In genomic region chr13:23744421-23745380, GRCm38 (mm10) we compare ENCODE assay signal across 8 mouse cellular contexts. TPM values are rescaled to one million over a fixed set of nuclear protein-coding genes. Genes with fewer than 3 reads are reported as not detected.
A peak's percentile ranks its signal among the peaks of the same experiment; 100 is the strongest.
DNase-seq lines count a peak whose midpoint lies in the region; ATAC-seq and TF ChIP-seq lines count a peak whose summit lies in the region.

No protein-coding gene starts in this region.

- H3K4me1 ChIP-seq in G1E (ENCODE audit: insufficient read depth, low read depth, low read length), result peaks cover 40% of the 10 kb centered on the region
- peaks cover 19% of the 10 kb centered on the region for H3K4me1 ChIP-seq in forebrain, embryonic 16.5 days (replicated peaks; ENCODE audit: control insufficient read depth, insufficient read depth, low read length)
- peaks cover 33% of the 10 kb centered on the region for H3K4me1 ChIP-seq in liver, embryonic 16.5 days (ENCODE audit: control insufficient read depth, low read depth, low read length)

- TF ChIP-seq CTCF in gastrocnemius, adult 2 months (IDR thresholded peaks at IDR 0.05), result no peak
- no peak for TF ChIP-seq CTCF in G1E (IDR thresholded peaks at IDR 0.05; ENCODE audit: low read depth, low read length)

- no peaks in the 10 kb centered on the region for H3K9me3 ChIP-seq in G1E (replicated peaks)
- H3K9me3 ChIP-seq in forebrain, embryonic 16.5 days (ENCODE audit: control insufficient read depth, low read length), result no peaks in the 10 kb centered on the region
- H3K9me3 ChIP-seq in liver, embryonic 16.5 days (replicated peaks; ENCODE audit: control insufficient read depth, low read length), result no peaks in the 10 kb centered on the region

- DNase-seq in gastrocnemius, adult 2 months, result no peak
- DNase-seq in gastrocnemius, postnatal 4 days (ENCODE audit: low spot score in 2 of 2), result no peak
- DNase-seq in G1E (ENCODE audit: low spot score), result no peak
- no peak for DNase-seq in cerebellum, adult 11 months
- DNase-seq in frontal cortex, postnatal 14 days (ENCODE audit: low spot score in 2 of 2), result no peak
- DNase-seq in left cerebral cortex, postnatal 4 days, result no peak

- H3K4me2 ChIP-seq in forebrain, embryonic 16.5 days (ENCODE audit: low read length), result peak overlapping the region; percentile 84
- H3K4me2 ChIP-seq in liver, embryonic 16.5 days (ENCODE audit: low read depth, low read length), result peak overlapping the region; percentile 76

- under 1% methylated on average over 18 of the region's 36 CpGs for WGBS in forebrain, embryonic 16.5 days
- 2% methylated on average over 13 of the region's 36 CpGs for WGBS in liver, embryonic 16.5 days (ENCODE audit: insufficient replicate concordance)

- peak overlapping the region; percentile 70 for H3K4me3 ChIP-seq in gastrocnemius, adult 2 months
- H3K4me3 ChIP-seq in G1E (ENCODE audit: low read depth, low read length), result peak overlapping the region; percentile 65; the same call in 1 of the 2 replicates
- peak overlapping the region; percentile 22 for H3K4me3 ChIP-seq in forebrain, embryonic 16.5 days (replicated peaks; ENCODE audit: low read length)
- H3K4me3 ChIP-seq in liver, embryonic 16.5 days (ENCODE audit: low read depth, low read length), result peak overlapping the region; percentile 66

- no peak overlapping the region for H3K9ac ChIP-seq in forebrain, embryonic 16.5 days (replicated peaks; ENCODE audit: low read depth, low read length)
- peak overlapping the region; percentile 86 for H3K9ac ChIP-seq in liver, embryonic 16.5 days (ENCODE audit: low read depth, low read length)

- no peaks in the 10 kb centered on the region for H3K36me3 ChIP-seq in G1E (replicated peaks)
- H3K36me3 ChIP-seq in forebrain, embryonic 16.5 days (ENCODE audit: control insufficient read depth, insufficient read depth), result no peaks in the 10 kb centered on the region
- no peaks in the 10 kb centered on the region for H3K36me3 ChIP-seq in liver, embryonic 16.5 days (ENCODE audit: control insufficient read depth, insufficient read depth)

- no peak for ATAC-seq in G1E (ENCODE audit: extremely low read depth, insufficient number of reproducible peaks, low FRiP score, poor library complexity, severe bottlenecking)
- ATAC-seq in forebrain, embryonic 16.5 days, result no peak
- no peak; the same call in 1 of the 2 replicates for ATAC-seq in liver, embryonic 16.5 days (ENCODE audit: low read depth)

- no peaks in the 10 kb centered on the region for H3K27me3 ChIP-seq in G1E (ENCODE audit: insufficient read depth, low read length)
- no peaks in the 10 kb centered on the region for H3K27me3 ChIP-seq in forebrain, embryonic 16.5 days (replicated peaks; ENCODE audit: control insufficient read depth, insufficient read depth, low read length)
- no peaks in the 10 kb centered on the region for H3K27me3 ChIP-seq in liver, embryonic 16.5 days (ENCODE audit: control insufficient read depth, insufficient read depth, low read depth, low read length)

- intact Hi-C loops in gastrocnemius, adult 2 months (cut with DNase I), result loop anchor here (5.0 kb wide), 2 partner anchors 162 to 1702 kb away; partner anchors contain the start of genes Hist1h2ag, Hist1h2bj, Hist1h4d and Hist1h4i
- intact Hi-C loops in left cerebral cortex, postnatal 4 days (cut with DNase I), result no loop called here

- no peak overlapping the region for H3K27ac ChIP-seq in gastrocnemius, adult 2 months
- no peak overlapping the region for H3K27ac ChIP-seq in forebrain, embryonic 16.5 days (ENCODE audit: low read length)
- H3K27ac ChIP-seq in liver, embryonic 16.5 days (ENCODE audit: low read length), result peak overlapping the region; percentile 100

RNA-seq across cellular contexts. Expression of gene Hist1h3c, which starts 0.7 kb away (rescaled TPM):
- total RNA-seq in gastrocnemius, adult 2 months (2021), result not detected
- total RNA-seq in gastrocnemius, postnatal 4 days (2021), result 100 to 1,000 TPM; 162 to 207 TPM
- total RNA-seq in G1E (2014; fragmentation: Nextera tagmentation) (759 and 936 TPM in 2 replicates), G1E (2017) (437 and 629 TPM in 2 replicates)
- 8.6 and 19.8 TPM in 2 replicates for polyA plus RNA-seq in G1E (2012)
- 1.6 and 2.0 TPM in 2 replicates for polyA plus RNA-seq in forebrain, embryonic 16.5 days (2015; fragmentation: Nextera tagmentation; extraction: Ambion mirVana)
- polyA plus RNA-seq in liver, embryonic 16.5 days (2015; fragmentation: Nextera tagmentation; extraction: Ambion mirVana), result 4.4 and 7.4 TPM in 2 replicates
- 10 to 100 TPM; 39.8 to 41.0 TPM for total RNA-seq in left cerebral cortex, postnatal 4 days (2021)

RNA-seq across cellular contexts. Expression of gene Hist1h2bb, which starts 1.8 kb away (rescaled TPM):
- 1 to 10 TPM; 1.1 to 2.3 TPM for total RNA-seq in gastrocnemius, adult 2 months (2021)
- total RNA-seq in gastrocnemius, postnatal 4 days (2021), result 100 to 1,000 TPM; 215 to 270 TPM
- total RNA-seq in G1E (2014; fragmentation: Nextera tagmentation), result 444 and 466 TPM in 2 replicates
- total RNA-seq in G1E (2017), result 1,704 and 1,978 TPM in 2 replicates
- 4.3 and 32.5 TPM in 2 replicates for polyA plus RNA-seq in G1E (2012)
- 0.86 and 0.95 TPM in 2 replicates for polyA plus RNA-seq in forebrain, embryonic 16.5 days (2015; fragmentation: Nextera tagmentation; extraction: Ambion mirVana)
- 3.2 and 6.3 TPM in 2 replicates for polyA plus RNA-seq in liver, embryonic 16.5 days (2015; fragmentation: Nextera tagmentation; extraction: Ambion mirVana)
- total RNA-seq in left cerebral cortex, postnatal 4 days (2021), result 10 to 100 TPM; 62.4 to 81.1 TPM

RNA-seq across cellular contexts. Expression of gene Hist1h1c, which starts 6.1 kb away (rescaled TPM):
- total RNA-seq in gastrocnemius, adult 2 months (2021), result 100 to 1,000 TPM; 135 to 164 TPM
- total RNA-seq in gastrocnemius, postnatal 4 days (2021), result 100 to 1,000 TPM; 462 to 585 TPM
- total RNA-seq in G1E (2014; fragmentation: Nextera tagmentation) (471 and 514 TPM in 2 replicates), G1E (2017) (589 and 623 TPM in 2 replicates)
- 10.5 and 25.6 TPM in 2 replicates for polyA plus RNA-seq in G1E (2012)
- 16.7 and 22.7 TPM in 2 replicates for polyA plus RNA-seq in forebrain, embryonic 16.5 days (2015; fragmentation: Nextera tagmentation; extraction: Ambion mirVana)
- 99.6 and 112 TPM in 2 replicates for polyA plus RNA-seq in liver, embryonic 16.5 days (2015; fragmentation: Nextera tagmentation; extraction: Ambion mirVana)
- total RNA-seq in left cerebral cortex, postnatal 4 days (2021), result 100 to 1,000 TPM; 154 to 166 TPM

RNA-seq across cellular contexts. Expression of gene Hist1h2ab, which starts 6.2 kb away (rescaled TPM):
- total RNA-seq in gastrocnemius, adult 2 months (2021), result 1 to 10 TPM in 1 of 2 experiments, not detected in 1; 1.9 TPM
- 100 to 1,000 TPM; 390 to 456 TPM for total RNA-seq in gastrocnemius, postnatal 4 days (2021)
- total RNA-seq in G1E (2014; fragmentation: Nextera tagmentation), result 535 and 541 TPM in 2 replicates
- 1,062 and 1,423 TPM in 2 replicates for total RNA-seq in G1E (2017)
- polyA plus RNA-seq in G1E (2012), result 24.2 and 62.4 TPM in 2 replicates
- polyA plus RNA-seq in forebrain, embryonic 16.5 days (2015; fragmentation: Nextera tagmentation; extraction: Ambion mirVana), result 14.5 and 16.2 TPM in 2 replicates
- 49.0 and 58.5 TPM in 2 replicates for polyA plus RNA-seq in liver, embryonic 16.5 days (2015; fragmentation: Nextera tagmentation; extraction: Ambion mirVana)
- 100 to 1,000 TPM; 116 to 120 TPM for total RNA-seq in left cerebral cortex, postnatal 4 days (2021)

RNA-seq across cellular contexts. Expression of gene Hist1h3b, which starts 7.4 kb away (rescaled TPM):
- total RNA-seq in gastrocnemius, adult 2 months (2021), result 1 to 10 TPM; 1.6 to 1.8 TPM
- total RNA-seq in gastrocnemius, postnatal 4 days (2021), result 100 to 1,000 TPM; 433 to 519 TPM
- 745 and 817 TPM in 2 replicates for total RNA-seq in G1E (2014; fragmentation: Nextera tagmentation)
- total RNA-seq in G1E (2017), result 955 and 1,281 TPM in 2 replicates
- 5.7 and 22.8 TPM in 2 replicates for polyA plus RNA-seq in G1E (2012)
- polyA plus RNA-seq in forebrain, embryonic 16.5 days (2015; fragmentation: Nextera tagmentation; extraction: Ambion mirVana), result 4.9 and 6.7 TPM in 2 replicates
- 14.4 TPM in 2 replicates for polyA plus RNA-seq in liver, embryonic 16.5 days (2015; fragmentation: Nextera tagmentation; extraction: Ambion mirVana)
- total RNA-seq in left cerebral cortex, postnatal 4 days (2021), result 100 to 1,000 TPM in 1 of 2 experiments, 10 to 100 TPM in 1; 95.4 to 102 TPM

Comparison
In these comparisons a context has a peak if more than half of its experiments do, and no peak if none do; other contexts are left out.
1. RNA of gene Hist1h3c, which starts 0.7 kb away (total RNA-seq): 437 to 936 TPM in G1E, 162 to 207 TPM in gastrocnemius, postnatal 4 days and 39.8 to 41.0 TPM in left cerebral cortex, postnatal 4 days; not detected in gastrocnemius, adult 2 months; every median in the first group is over 10 times any median in the second.
2. RNA of gene Hist1h2bb, which starts 1.8 kb away (total RNA-seq): 444 to 1,978 TPM in G1E, 215 to 270 TPM in gastrocnemius, postnatal 4 days and 62.4 to 81.1 TPM in left cerebral cortex, postnatal 4 days; 1.1 to 2.3 TPM in gastrocnemius, adult 2 months; every median in the first group is over 10 times any median in the second.
3. Peak in every context shown above with its lines, with median percentiles within 50 percentile points of each other: H3K4me3 ChIP-seq.